Mouse (Mus musculus): Measurements from ENCODE around the gene Gm10972.
"Not testable (repeated sequence)": the region's sequence is repeated elsewhere in the genome, so short reads cannot be mapped to it uniquely, and the experiment has no call there.

Gm10972 gene

GRCm38 (mm10) chr3:94659142-94659748 lies 16.3 kb downstream of the Gm10972 start:
- peak in 1 of 2 experiments; percentile 12 for DNase-seq

- DNase-seq: not testable (repeated sequence)
Measured at GRCm38 (mm10) chr3:94660841-94661240, 17.9 kb downstream of the Gm10972 start.

GRCm38 (mm10) chr3:94665060-94665802 lies 22.3 kb downstream of the Gm10972 start:
- DNase-seq: not testable (repeated sequence)

- DNase-seq: not testable (repeated sequence)
Measured at GRCm38 (mm10) chr3:94665896-94666295, 23.0 kb downstream of the Gm10972 start.

GRCm38 (mm10) chr3:94675101-94675500 lies 32.2 kb downstream of the Gm10972 start:
- not testable (repeated sequence) for DNase-seq

GRCm38 (mm10) chr3:94679351-94679841 lies 36.5 kb downstream of the Gm10972 start:
- no peak for DNase-seq

- DNase-seq: not testable (repeated sequence)
Measured at GRCm38 (mm10) chr3:94680032-94680431, 37.1 kb downstream of the Gm10972 start.

GRCm38 (mm10) chr3:94680783-94681182 lies 37.9 kb downstream of the Gm10972 start:
- DNase-seq: no peak

GRCm38 (mm10) chr3:94683646-94684045 lies 40.7 kb downstream of the Gm10972 start:
- no peak for DNase-seq

GRCm38 (mm10) chr3:94685989-94686772 lies 43.3 kb downstream of the Gm10972 start:
- DNase-seq: not testable (repeated sequence)

GRCm38 (mm10) chr3:94688698-94689097 lies 45.8 kb downstream of the Gm10972 start:
- not testable (repeated sequence) for DNase-seq

GRCm38 (mm10) chr3:94689195-94689594 lies 46.3 kb downstream of the Gm10972 start:
- not testable (repeated sequence) for DNase-seq

GRCm38 (mm10) chr3:94690162-94690561 lies 47.2 kb downstream of the Gm10972 start:
- DNase-seq: not testable (repeated sequence)

- DNase-seq: no peak
Measured at GRCm38 (mm10) chr3:94690616-94691247, 47.8 kb downstream of the Gm10972 start.

GRCm38 (mm10) chr3:94691694-94692093 lies 48.8 kb downstream of the Gm10972 start:
- DNase-seq: not testable (repeated sequence)

Measured in B cell, adult 2 months (primary cell).